Mouse (Mus musculus) ES-Bruce4 (cell line): ENCODE results near the gene Crocc. TPM values are rescaled to one million over a fixed set of nuclear protein-coding genes. Genes with fewer than 3 reads are reported as not detected.

Experiments used
- H3K27ac ChIP-seq: 2 replicates; pipeline ENCODE4 v1.5.1; 2012; ENCODE audit warnings: low read length, inconsistent platforms; ENCODE audit not compliant: insufficient read depth
- H3K27me3 ChIP-seq: 2 replicates; pipeline ENCODE4 v1.6.1; 2012; ENCODE audit warnings: mild to moderate bottlenecking, low read length, inconsistent platforms; ENCODE audit not compliant: control insufficient read depth, poor library complexity, insufficient read depth, severe bottlenecking
- H3K36me3 ChIP-seq: 2 replicates; pipeline ENCODE4 v1.6.1; 2012; ENCODE audit warnings: inconsistent platforms, mild to moderate bottlenecking, low read length, moderate library complexity; ENCODE audit not compliant: control insufficient read depth, poor library complexity, insufficient read depth, severe bottlenecking
- H3K4me1 ChIP-seq: one replicate; pipeline ENCODE4 v1.8.1; 2011; ENCODE audit warnings: low read length; ENCODE audit not compliant: control insufficient read depth, insufficient read depth
- H3K4me3 ChIP-seq: 2 replicates; pipeline ENCODE4 v1.5.1; 2011; ENCODE audit warnings: low read depth, mild to moderate bottlenecking, low read length
- H3K9ac ChIP-seq: 2 replicates; pipeline ENCODE4 v1.6.1; 2012; ENCODE audit warnings: low read depth, mild to moderate bottlenecking, inconsistent platforms; ENCODE audit not compliant: poor library complexity, severe bottlenecking
- H3K9me3 ChIP-seq: replicated peaks from 2 replicates; pipeline ENCODE4 v1.6.1; 2012; ENCODE audit warnings: mild to moderate bottlenecking, low read length, inconsistent platforms; ENCODE audit not compliant: control insufficient read depth, poor library complexity, insufficient read depth, severe bottlenecking
- CTCF ChIP-seq: IDR thresholded peaks from one replicate; pipeline ENCODE4 v1.8.1; 2011; ENCODE audit warnings: low read depth, low read length
- EP300 ChIP-seq: IDR thresholded peaks from 2 replicates; pipeline ENCODE4 v1.6.1; 2011; ENCODE audit warnings: low read depth, low read length; ENCODE audit not compliant: insufficient read depth
- POLR2A ChIP-seq: IDR thresholded peaks from one replicate; pipeline ENCODE4 v1.8.1; 2011; ENCODE audit warnings: low read length; ENCODE audit not compliant: insufficient read depth
- polyA plus RNA-seq: library from polyadenylated mRNA; stranded (reverse); fragments of >200 nt; gene quantifications from 2 replicates; pipeline ENCODE4 v1.2.4, GENCODE M21; 2011; ENCODE audit warnings: low read depth; ENCODE audit not compliant: missing spikeins, insufficient read depth, insufficient read length

Gene Crocc
- polyA plus RNA-seq, 1 experiment: 35.0 TPM

- Histone ChIP-seq H3K4me1 (no peaks in the 10 kb centered on the region), H3K27ac (no peak overlapping the region), H3K36me3 (no peaks in the 10 kb centered on the region), H3K9ac (no peak overlapping the region), H3K27me3 (no peaks in the 10 kb centered on the region), H3K9me3 (no peaks in the 10 kb centered on the region), H3K4me3 (no peak overlapping the region)
- TF ChIP-seq EP300: no peak
- no peak for TF ChIP-seq POLR2A
- no peak for TF ChIP-seq CTCF
Measured at GRCm38 (mm10) chr4:140992215-140992614, 68.1 kb downstream of the Crocc start.

- Histone ChIP-seq H3K9ac (no peak overlapping the region), H3K4me1 (no peaks in the 10 kb centered on the region), H3K27me3 (no peaks in the 10 kb centered on the region), H3K27ac (no peak overlapping the region), H3K36me3 (no peaks in the 10 kb centered on the region), H3K4me3 (no peak overlapping the region), H3K9me3 (no peaks in the 10 kb centered on the region)
- TF ChIP-seq EP300 (no peak), CTCF (no peak), POLR2A (no peak)
Measured at GRCm38 (mm10) chr4:140989447-140989846, 70.9 kb downstream of the Crocc start.

- H3K27ac ChIP-seq: no peak overlapping the region
- no peak overlapping the region for H3K9ac ChIP-seq
- no peak for TF ChIP-seq CTCF
- no peak for TF ChIP-seq EP300
- no peak for TF ChIP-seq POLR2A
Measured at GRCm38 (mm10) chr4:140988706-140989290, 71.6 kb downstream of the Crocc start.

GRCm38 (mm10) chr4:140987476-140987875, 72.9 kb downstream of the Crocc start:
- no peaks in the 10 kb centered on the region for H3K4me1 ChIP-seq
- no peaks in the 10 kb centered on the region for H3K27me3 ChIP-seq
- TF ChIP-seq POLR2A (no peak), CTCF (no peak), EP300 (no peak)
- H3K9ac ChIP-seq: peak overlapping the region; percentile 84
- H3K4me3 ChIP-seq: peak overlapping the region; percentile 98
- H3K27ac ChIP-seq: no peak overlapping the region
- H3K9me3 ChIP-seq: no peaks in the 10 kb centered on the region
- H3K36me3 ChIP-seq: no peaks in the 10 kb centered on the region

More at GRCm38 (mm10) chr4:140988706-140989290, 71.6 kb downstream of the Crocc start:
- H3K4me1 ChIP-seq: no peaks in the 10 kb centered on the region
- no peaks in the 10 kb centered on the region for H3K27me3 ChIP-seq
- H3K9me3 ChIP-seq: no peaks in the 10 kb centered on the region
- H3K4me3 ChIP-seq: no peak overlapping the region
- H3K36me3 ChIP-seq: no peaks in the 10 kb centered on the region

- no peaks in the 10 kb centered on the region for H3K9me3 ChIP-seq
Measured at GRCm38 (mm10) chr4:140986711-140987395, 73.5 kb downstream of the Crocc start, which contains the start of gene Atp13a2. Gene Atp13a2, plus strand, starts transcription at chr4:140986873.

More at GRCm38 (mm10) chr4:140986711-140987395, 73.5 kb downstream of the Crocc start, which contains the start of gene Atp13a2:
- Histone ChIP-seq H3K27ac (no peak within 1 kb of the TSS), H3K36me3 (no peaks in the 10 kb centered on the region), H3K4me3 (peak within 1 kb of the TSS; percentile 99), H3K27me3 (no peaks in the 10 kb centered on the region), H3K9ac (peak within 1 kb of the TSS; percentile 84), H3K4me1 (no peaks in the 10 kb centered on the region)
- TF ChIP-seq CTCF (no peak), EP300 (no peak), POLR2A (no peak)
